Mouse (Mus musculus) CH12F3 (cell line): ENCODE results near the gene Rassf7.

Source experiments
- in situ Hi-C: fragments of 300-500 bp; cut with MboI; formaldehyde crosslinking; loops from 2 replicates; pipeline ENCODE4 v1.14.3; 2020; ENCODE audit warnings: low sequenced_read_pairs

Gene Rassf7

GRCm38 (mm10) chr7:141215101-141215879 lies at the start of gene Rassf7:
Rassf7 (plus strand) TSS chr7:141215860.
- in situ Hi-C loops, result no loop called here

GRCm38 (mm10) chr7:141167901-141168517 lies 47.7 kb upstream of the Rassf7 start:
- in situ Hi-C loops, result no loop called here

GRCm38 (mm10) chr7:141168518-141168953 lies 47.1 kb upstream of the Rassf7 start:
- in situ Hi-C loops, result no loop called here

- in situ Hi-C loops, result no loop called here
These were observed 46.4 kb upstream of the Rassf7 start for GRCm38 (mm10) chr7:141169300-141169699.

- in situ Hi-C loops, result loop anchor here (5.0 kb wide), 1 partner anchor 73 kb away; no protein-coding TSS in a partner anchor
These were observed 45.8 kb upstream of the Rassf7 start for GRCm38 (mm10) chr7:141169866-141170265.

GRCm38 (mm10) chr7:141172116-141173006 lies 43.3 kb upstream of the Rassf7 start, which contains the start of gene Rnh1:
Rnh1 (minus strand) TSS chr7:141172857.
- in situ Hi-C loops, result loop anchor here (5.0 kb wide), 1 partner anchor 75 kb away; no protein-coding TSS in a partner anchor

GRCm38 (mm10) chr7:141173323-141173850 lies 42.3 kb upstream of the Rassf7 start:
- in situ Hi-C loops, result loop anchor here (5.0 kb wide), 1 partner anchor 76 kb away; no protein-coding TSS in a partner anchor

- in situ Hi-C loops, result no loop called here
These were observed 40.6 kb upstream of the Rassf7 start for GRCm38 (mm10) chr7:141175068-141175467.

GRCm38 (mm10) chr7:141176173-141176572 lies 39.5 kb upstream of the Rassf7 start:
- in situ Hi-C loops, result no loop called here

- in situ Hi-C loops, result no loop called here
These were observed 27.5 kb upstream of the Rassf7 start for GRCm38 (mm10) chr7:141188194-141188593.

GRCm38 (mm10) chr7:141188733-141189132 lies 26.9 kb upstream of the Rassf7 start:
- in situ Hi-C loops, result no loop called here

- in situ Hi-C loops, result no loop called here
These were observed 25.4 kb upstream of the Rassf7 start for GRCm38 (mm10) chr7:141190220-141190619.

- in situ Hi-C loops, result no loop called here
These were observed 24.6 kb upstream of the Rassf7 start for GRCm38 (mm10) chr7:141191036-141191435.

- in situ Hi-C loops, result no loop called here
These were observed 23.6 kb upstream of the Rassf7 start for GRCm38 (mm10) chr7:141191796-141192685.

GRCm38 (mm10) chr7:141192776-141193347 lies 22.8 kb upstream of the Rassf7 start:
- in situ Hi-C loops, result no loop called here

GRCm38 (mm10) chr7:141193348-141193856 lies 22.3 kb upstream of the Rassf7 start:
- in situ Hi-C loops, result no loop called here

GRCm38 (mm10) chr7:141193948-141194347 lies 21.7 kb upstream of the Rassf7 start, which contains the start of the genes Hras and Lrrc56:
Hras (minus strand) TSS chr7:141194005.
Lrrc56 (plus strand) TSS chr7:141194157.
- in situ Hi-C loops, result no loop called here

GRCm38 (mm10) chr7:141194409-141194808 lies 21.3 kb upstream of the Rassf7 start:
- in situ Hi-C loops, result no loop called here

GRCm38 (mm10) chr7:141194830-141195229 lies 20.8 kb upstream of the Rassf7 start:
- in situ Hi-C loops, result no loop called here
